Mouse (Mus musculus) megakaryocyte, adult 5-6 weeks (primary cell): ENCODE data around the gene Uncx. TPM values are rescaled to one million over a fixed set of nuclear protein-coding genes. Genes with fewer than 3 reads are reported as not detected.

Source experiments
- total RNA-seq, 2 experiments: library from RNA; stranded (forward) in 1 of 2; stranded (reverse) in 1 of 2; fragments of 153-499, 151-499 nt in 1 of 2; fragments of 221-1000, 200-1000 nt in 1 of 2; gene quantifications; 2 replicates each; pipeline versions ENCODE4 v1.2.3 to v1.2.4; 2015 to 2017

Uncx gene
- total RNA-seq, 2 experiments from 2014 or later = not detected

Other genes with a start within 250 kb of the Uncx start
- 42.5 and 43.9 TPM in 2 replicates for gene Adap1, start 217.9 kb upstream of the Uncx start, total RNA-seq (2015)
- 56.9 and 61.1 TPM in 2 replicates for gene Adap1, start 217.9 kb upstream of the Uncx start, total RNA-seq (2017)
- gene Cox19, start 192.1 kb upstream of the Uncx start, total RNA-seq (2015) = 35.6 and 42.6 TPM in 2 replicates
- 20.0 and 24.6 TPM in 2 replicates for gene Cox19, start 192.1 kb upstream of the Uncx start, total RNA-seq (2017)
- gene Cyp2w1, start 190.9 kb upstream of the Uncx start, total RNA-seq (2015) = not detected in 2 replicates
- not detected in 2 replicates for gene Cyp2w1, start 190.9 kb upstream of the Uncx start, total RNA-seq (2017)
- 9.8 and 13.1 TPM in 2 replicates for gene Gpr146, start 165.8 kb upstream of the Uncx start, total RNA-seq (2015)
- 9.6 and 14.8 TPM in 2 replicates for gene Gpr146, start 165.8 kb upstream of the Uncx start, total RNA-seq (2017)
- 18.3 and 19.9 TPM in 2 replicates for gene C130050O18Rik, start 138.2 kb upstream of the Uncx start, total RNA-seq (2015)
- gene C130050O18Rik, start 138.2 kb upstream of the Uncx start, total RNA-seq (2017) = 16.6 and 19.7 TPM in 2 replicates
- gene Gper1, start 120.3 kb upstream of the Uncx start, total RNA-seq (2015) = 0.07 TPM in 1 of 2 replicates, not detected in the other
- 0.22 TPM in 1 of 2 replicates, not detected in the other for gene Gper1, start 120.3 kb upstream of the Uncx start, total RNA-seq (2017)
- gene 3110082I17Rik, start 83.0 kb upstream of the Uncx start, total RNA-seq (2015) = 12.4 and 15.8 TPM in 2 replicates
- 10.8 and 11.4 TPM in 2 replicates for gene 3110082I17Rik, start 83.0 kb upstream of the Uncx start, total RNA-seq (2017)
- 11.4 and 14.9 TPM in 2 replicates for gene Zfand2a, start 58.9 kb upstream of the Uncx start, total RNA-seq (2015)
- 6.7 and 21.9 TPM in 2 replicates for gene Zfand2a, start 58.9 kb upstream of the Uncx start, total RNA-seq (2017)
- 5.4 and 7.0 TPM in 2 replicates for gene Micall2, start 192.8 kb downstream of the Uncx start, total RNA-seq (2015)
- gene Micall2, start 192.8 kb downstream of the Uncx start, total RNA-seq (2017) = 1.8 and 2.9 TPM in 2 replicates
- gene Ints1, start 232.2 kb downstream of the Uncx start, total RNA-seq (2015) = 25.5 and 41.7 TPM in 2 replicates
- 15.9 and 31.2 TPM in 2 replicates for gene Ints1, start 232.2 kb downstream of the Uncx start, total RNA-seq (2017)
- gene Mafk, start 248.0 kb downstream of the Uncx start, total RNA-seq (2015) = 9.7 and 10.1 TPM in 2 replicates
- gene Mafk, start 248.0 kb downstream of the Uncx start, total RNA-seq (2017) = 18.2 and 20.9 TPM in 2 replicates